Mouse (Mus musculus) lung, postnatal 0 days (tissue): ENCODE results near the gene Zfp316. TPM values are rescaled to one million over a fixed set of nuclear protein-coding genes. Genes with fewer than 3 reads are reported as not detected.
A peak's percentile ranks its signal among the peaks of the same experiment; 100 is the strongest.

ENCODE experiments used
- ATAC-seq: fragments of 200-750 bp; cut with Nextera tagmentation; 2 replicates; pipeline ENCODE4 v1.8.0; 2017; ENCODE audit warnings: moderate library complexity
- DNase-seq: peaks from one replicate; pipeline ENCODE4 v3.0.0-alpha.2; 2016; ENCODE audit warnings: low spot score
- H3K27ac ChIP-seq: fragments of 300-500 bp; sonication (generic); 2 replicates; pipeline ENCODE4 v1.5.1; 2014; ENCODE audit warnings: antibody characterized with exemption, mild to moderate bottlenecking, low read length, mixed read lengths
- H3K27me3 ChIP-seq: fragments of 300-500 bp; sonication (generic); replicated peaks from 2 replicates; pipeline ENCODE4 v1.6.1; 2014; ENCODE audit warnings: low read length, mixed read lengths; ENCODE audit not compliant: insufficient read depth
- H3K36me3 ChIP-seq: fragments of 300-500 bp; sonication (generic); 2 replicates; pipeline ENCODE4 v1.6.1; 2014; ENCODE audit warnings: low read length, mixed read lengths; ENCODE audit not compliant: insufficient read depth
- H3K4me1 ChIP-seq: fragments of 300-500 bp; sonication (generic); 2 replicates; pipeline ENCODE4 v1.6.1; 2014; ENCODE audit warnings: antibody characterized with exemption, low read depth, low read length, mixed read lengths; ENCODE audit not compliant: insufficient read depth
- H3K4me2 ChIP-seq: fragments of 300-500 bp; sonication (generic); replicated peaks from 2 replicates; pipeline ENCODE4 v1.6.1; 2014; ENCODE audit warnings: low read depth, mild to moderate bottlenecking, low read length, moderate library complexity, mixed read lengths
- H3K4me3 ChIP-seq: fragments of 300-500 bp; sonication (generic); 2 replicates; pipeline ENCODE4 v1.5.1; 2014; ENCODE audit warnings: low read depth, low read length
- H3K9ac ChIP-seq: fragments of 300-500 bp; sonication (generic); replicated peaks from 2 replicates; pipeline ENCODE4 v1.6.1; 2014; ENCODE audit warnings: low read depth, mild to moderate bottlenecking
- H3K9me3 ChIP-seq: fragments of 300-500 bp; sonication (generic); 2 replicates; pipeline ENCODE4 v1.6.1; 2016; ENCODE audit warnings: low read length, mixed read lengths
- CTCF ChIP-seq: IDR thresholded peaks from 2 replicates; pipeline ENCODE4 v1.5.1; 2016; ENCODE audit warnings: antibody characterized with exemption, mild to moderate bottlenecking
- EP300 ChIP-seq: IDR thresholded peaks from 2 replicates; pipeline ENCODE4 v1.6.1; 2016; ENCODE audit warnings: antibody characterized with exemption, mild to moderate bottlenecking, control low read depth
- WGBS: fragments of 180-500 bp; shearing (Covaris S2); extraction: QIAGEN DNeasy Blood & Tissue Kit; methylation state at CpG from one replicate; pipeline ENCODE4 v1.1.7; 2014; 5-methylcytosine and 5-hydroxymethylcytosine counted together
- polyA plus RNA-seq: library from polyadenylated mRNA; unstranded; fragments of >200 nt; fragmentation: Nextera tagmentation; extraction: Ambion mirVana; gene quantifications from 2 replicates; pipeline ENCODE4 v1.2.1, GENCODE M21; 2015

Gene Zfp316
- polyA plus RNA-seq, 1 experiment from 2014 or later: 1.4 TPM

GRCm38 (mm10) chr5:143292879-143293278 is 23.1 kb upstream of the Zfp316 start:
- TF ChIP-seq EP300: no peak
- no peak for TF ChIP-seq CTCF
- no peaks in the 10 kb centered on the region for H3K36me3 ChIP-seq
- WGBS: 5% methylated on average over 11 of the region's 19 CpGs
- peak overlapping the region; percentile 41 for H3K4me3 ChIP-seq
- H3K4me1 ChIP-seq: peaks cover 3% of the 10 kb centered on the region; the same call in 1 of the 2 replicates
- no peak for ATAC-seq
- no peaks in the 10 kb centered on the region for H3K9me3 ChIP-seq
- peak overlapping the region; percentile 32; the same call in 1 of the 2 replicates for H3K9ac ChIP-seq
- H3K27me3 ChIP-seq: peaks cover 33% of the 10 kb centered on the region
- peak overlapping the region; percentile 72 for H3K4me2 ChIP-seq
- no peak overlapping the region for H3K27ac ChIP-seq
- DNase-seq: no peak

GRCm38 (mm10) chr5:143289299-143289698 is 19.5 kb upstream of the Zfp316 start:
- no peak for ATAC-seq
- H3K27me3 ChIP-seq: peaks cover 47% of the 10 kb centered on the region

GRCm38 (mm10) chr5:143288378-143288911 is 18.6 kb upstream of the Zfp316 start:
- Histone ChIP-seq H3K4me3 (no peak overlapping the region), H3K36me3 (no peaks in the 10 kb centered on the region), H3K27ac (no peak overlapping the region), H3K27me3 (peaks cover 39% of the 10 kb centered on the region), H3K9ac (no peak overlapping the region), H3K4me2 (0 out of 2 replicates have a peak overlapping the region, but pooled peaks have one; percentile 38), H3K4me1 (peaks cover 5% of the 10 kb centered on the region; the same call in 1 of the 2 replicates), H3K9me3 (no peaks in the 10 kb centered on the region)
- 16% methylated on average over 9 of the region's 9 CpGs for WGBS
- ATAC-seq (no peak), DNase-seq (no peak)
- TF ChIP-seq CTCF: no peak
- no peak for TF ChIP-seq EP300

More at GRCm38 (mm10) chr5:143289299-143289698, 19.5 kb upstream of the Zfp316 start:
- DNase-seq: no peak
- H3K4me3 ChIP-seq: no peak overlapping the region
- no peak overlapping the region for H3K27ac ChIP-seq
- no peaks in the 10 kb centered on the region for H3K36me3 ChIP-seq
- H3K4me1 ChIP-seq: peaks cover 5% of the 10 kb centered on the region; the same call in 1 of the 2 replicates
- H3K9ac ChIP-seq: no peak overlapping the region
- 68% methylated on average over 9 of the region's 9 CpGs for WGBS
- H3K9me3 ChIP-seq: no peaks in the 10 kb centered on the region
- no peak overlapping the region for H3K4me2 ChIP-seq
- TF ChIP-seq EP300: no peak
- TF ChIP-seq CTCF: no peak

GRCm38 (mm10) chr5:143287774-143288328 is 18.0 kb upstream of the Zfp316 start:
- peaks cover 34% of the 10 kb centered on the region for H3K27me3 ChIP-seq
- no peak overlapping the region for H3K9ac ChIP-seq
- DNase-seq: no peak
- TF ChIP-seq CTCF: no peak
- no peak for TF ChIP-seq EP300
- H3K4me2 ChIP-seq: peak overlapping the region; percentile 38
- ATAC-seq: no peak; the same call in 1 of the 2 replicates
- peak overlapping the region; percentile 2; the same call in 1 of the 2 replicates for H3K4me3 ChIP-seq
- H3K27ac ChIP-seq: no peak overlapping the region
- peaks cover 5% of the 10 kb centered on the region; the same call in 1 of the 2 replicates for H3K4me1 ChIP-seq
- WGBS: 4% methylated on average over 43 of the region's 48 CpGs
- no peaks in the 10 kb centered on the region for H3K9me3 ChIP-seq
- H3K36me3 ChIP-seq: no peaks in the 10 kb centered on the region

GRCm38 (mm10) chr5:143284762-143285161 is 14.9 kb upstream of the Zfp316 start:
- Histone ChIP-seq H3K27me3 (peaks cover 27% of the 10 kb centered on the region), H3K36me3 (no peaks in the 10 kb centered on the region), H3K4me3 (no peak overlapping the region), H3K9me3 (no peaks in the 10 kb centered on the region), H3K4me2 (no peak overlapping the region), H3K9ac (no peak overlapping the region), H3K4me1 (peaks cover 5% of the 10 kb centered on the region; the same call in 1 of the 2 replicates), H3K27ac (no peak overlapping the region)
- DNase-seq (no peak), ATAC-seq (no peak)
- TF ChIP-seq EP300 (no peak), CTCF (peak; percentile 53)
- 55% methylated on average over 6 of the region's 6 CpGs for WGBS

GRCm38 (mm10) chr5:143279247-143279646 is 9.4 kb upstream of the Zfp316 start:
- no peaks in the 10 kb centered on the region for H3K27me3 ChIP-seq
- no peak overlapping the region for H3K27ac ChIP-seq
- no peak overlapping the region for H3K9ac ChIP-seq
- ATAC-seq: no peak
- WGBS: 36% methylated on average over 10 of the region's 10 CpGs
- no peak overlapping the region for H3K4me2 ChIP-seq
- no peaks in the 10 kb centered on the region for H3K4me1 ChIP-seq
- no peak for TF ChIP-seq CTCF
- TF ChIP-seq EP300: no peak
- no peaks in the 10 kb centered on the region for H3K9me3 ChIP-seq
- H3K4me3 ChIP-seq: no peak overlapping the region
- no peak for DNase-seq
- H3K36me3 ChIP-seq: no peaks in the 10 kb centered on the region
